Mouse (Mus musculus) erythroblast, embryonic 14.5 days (primary cell): ENCODE measurements around the gene Cnga3. TPM values are rescaled to one million over a fixed set of nuclear protein-coding genes. Genes with fewer than 3 reads are reported as not detected.

Source experiments
- H3K27me3 ChIP-seq: 2 replicates; pipeline ENCODE4 v1.6.1; 2012; ENCODE audit warnings: inconsistent platforms; ENCODE audit not compliant: control insufficient read depth
- H3K36me3 ChIP-seq: 2 replicates; pipeline ENCODE4 v1.6.1; 2012; ENCODE audit warnings: mild to moderate bottlenecking, inconsistent platforms; ENCODE audit not compliant: control insufficient read depth
- H3K4me1 ChIP-seq: 2 replicates; pipeline ENCODE4 v1.6.1; 2012; ENCODE audit warnings: inconsistent platforms; ENCODE audit not compliant: control insufficient read depth
- H3K4me3 ChIP-seq: replicated peaks from 2 replicates; pipeline ENCODE3; 2012; ENCODE audit warnings: moderate library complexity, mild to moderate bottlenecking, inconsistent platforms
- H3K9me3 ChIP-seq: 2 replicates; pipeline ENCODE4 v1.6.1; 2012; ENCODE audit warnings: low read length, inconsistent platforms, mixed read lengths; ENCODE audit not compliant: control insufficient read depth
- GATA1 ChIP-seq: IDR thresholded peaks from 2 replicates; pipeline ENCODE4 v1.6.1; 2012; ENCODE audit warnings: low read length, inconsistent platforms, mixed read lengths
- TAL1 ChIP-seq: IDR thresholded peaks from 3 replicates; pipeline ENCODE4 v1.6.1; 2012; ENCODE audit warnings: low read length, inconsistent platforms, mixed read lengths
- polyA plus RNA-seq: library from polyadenylated mRNA; stranded (reverse); fragments of >175 nt; gene quantifications from 2 replicates; pipeline ENCODE4 v1.2.3, GENCODE M21; 2012

Gene Cnga3
- polyA plus RNA-seq, 1 experiment = not detected

- H3K4me3 ChIP-seq = no peak overlapping the region
- no peaks in the 10 kb centered on the region for H3K4me1 ChIP-seq
- no peaks in the 10 kb centered on the region for H3K36me3 ChIP-seq
- H3K27me3 ChIP-seq = no peaks in the 10 kb centered on the region
- H3K9me3 ChIP-seq = no peaks in the 10 kb centered on the region; the same call in 1 of the 2 replicates
- TF ChIP-seq TAL1 (no peak), GATA1 (no peak)
These were observed 36.5 kb downstream of the Cnga3 start for GRCm38 (mm10) chr1:37250643-37251310.

GRCm38 (mm10) chr1:37258443-37258842 lies 44.2 kb downstream of the Cnga3 start:
- TF ChIP-seq GATA1 (no peak), TAL1 (no peak)
- Histone ChIP-seq H3K27me3 (no peaks in the 10 kb centered on the region), H3K4me1 (no peaks in the 10 kb centered on the region)

GRCm38 (mm10) chr1:37272464-37272863 lies 58.2 kb downstream of the Cnga3 start:
- H3K36me3 ChIP-seq = no peaks in the 10 kb centered on the region
- no peak overlapping the region for H3K4me3 ChIP-seq
- no peaks in the 10 kb centered on the region for H3K9me3 ChIP-seq
- H3K4me1 ChIP-seq = peaks cover 1% of the 10 kb centered on the region; the same call in 1 of the 2 replicates
- TF ChIP-seq GATA1 = no peak
- TF ChIP-seq TAL1 = no peak
- H3K27me3 ChIP-seq = no peaks in the 10 kb centered on the region

More at GRCm38 (mm10) chr1:37258443-37258842, 44.2 kb downstream of the Cnga3 start:
- H3K9me3 ChIP-seq = peaks cover 2% of the 10 kb centered on the region; the same call in 1 of the 2 replicates
- no peak overlapping the region for H3K4me3 ChIP-seq
- H3K36me3 ChIP-seq = no peaks in the 10 kb centered on the region

- TF ChIP-seq GATA1 (no peak), TAL1 (no peak)
- Histone ChIP-seq H3K4me1 (no peaks in the 10 kb centered on the region), H3K9me3 (no peaks in the 10 kb centered on the region), H3K4me3 (no peak overlapping the region), H3K36me3 (no peaks in the 10 kb centered on the region), H3K27me3 (no peaks in the 10 kb centered on the region)
These were observed 72.3 kb downstream of the Cnga3 start for GRCm38 (mm10) chr1:37286556-37286955.

- Histone ChIP-seq H3K9me3 (no peaks in the 10 kb centered on the region), H3K36me3 (no peaks in the 10 kb centered on the region), H3K4me1 (no peaks in the 10 kb centered on the region), H3K27me3 (no peaks in the 10 kb centered on the region), H3K4me3 (no peak overlapping the region)
- no peak for TF ChIP-seq TAL1
- TF ChIP-seq GATA1 = no peak
These were observed 73.5 kb downstream of the Cnga3 start for GRCm38 (mm10) chr1:37287748-37288147.

- H3K36me3 ChIP-seq = no peaks in the 10 kb centered on the region
- TF ChIP-seq GATA1 = no peak
- TF ChIP-seq TAL1 = no peak
- H3K4me3 ChIP-seq = no peak overlapping the region
- no peaks in the 10 kb centered on the region for H3K4me1 ChIP-seq
- H3K9me3 ChIP-seq = no peaks in the 10 kb centered on the region
- no peaks in the 10 kb centered on the region for H3K27me3 ChIP-seq
These were observed 74.1 kb downstream of the Cnga3 start for GRCm38 (mm10) chr1:37288181-37288935.

GRCm38 (mm10) chr1:37288941-37289340 lies 74.7 kb downstream of the Cnga3 start:
- Histone ChIP-seq H3K27me3 (no peaks in the 10 kb centered on the region), H3K9me3 (no peaks in the 10 kb centered on the region), H3K36me3 (no peaks in the 10 kb centered on the region), H3K4me1 (no peaks in the 10 kb centered on the region), H3K4me3 (no peak overlapping the region)
- no peak for TF ChIP-seq TAL1
- no peak for TF ChIP-seq GATA1

- TF ChIP-seq GATA1 = no peak
- H3K4me3 ChIP-seq = no peak overlapping the region
- no peaks in the 10 kb centered on the region for H3K36me3 ChIP-seq
These were observed 82.2 kb downstream of the Cnga3 start for GRCm38 (mm10) chr1:37296414-37296813.

GRCm38 (mm10) chr1:37298904-37299303 lies 84.7 kb downstream of the Cnga3 start:
- H3K4me1 ChIP-seq = peaks cover 13% of the 10 kb centered on the region
- no peaks in the 10 kb centered on the region; the same call in 1 of the 2 replicates for H3K9me3 ChIP-seq
- TF ChIP-seq TAL1 = no peak
- TF ChIP-seq GATA1 = no peak
- no peak overlapping the region for H3K4me3 ChIP-seq
- no peaks in the 10 kb centered on the region for H3K36me3 ChIP-seq
- H3K27me3 ChIP-seq = peaks cover 26% of the 10 kb centered on the region

More at GRCm38 (mm10) chr1:37296414-37296813, 82.2 kb downstream of the Cnga3 start:
- H3K27me3 ChIP-seq = peaks cover 17% of the 10 kb centered on the region
- no peaks in the 10 kb centered on the region; the same call in 1 of the 2 replicates for H3K9me3 ChIP-seq
- H3K4me1 ChIP-seq = peaks cover 13% of the 10 kb centered on the region
